Mouse (Mus musculus): ENCODE results near the gene Syncrip.

- TF ChIP-seq CTCF (IDR thresholded peaks at IDR 0.05; ENCODE audit: borderline replicate concordance, control insufficient read depth, extremely low read depth, insufficient read depth, low read length, poor library complexity) (no peak), POLR2A (IDR thresholded peaks at IDR 0.05; ENCODE audit: control insufficient read depth, extremely low read depth, insufficient read depth, low read length, poor library complexity) (no peak)
These were observed 47.2 kb upstream of the Syncrip start for GRCm38 (mm10) chr9:88529571-88529970.
